Mouse (Mus musculus) adrenal gland, adult 18-20 months (tissue): ENCODE measurements at regions not wholly inside any gene's neighbourhood (a gene's known extent, or its start where the extent isn't known, plus 50 kb on each side); places are given as distances from the start of the nearest gene placed in this dataset.
A peak's percentile ranks its signal among the peaks of the same experiment; 100 is the strongest.

ENCODE experiments used
- DNase-seq, 2 experiments: peaks; one replicate each; pipeline ENCODE4 v3.0.0; 2021 to 2022; ENCODE audit warnings: low spot score in 2 of 2
- microRNA-seq, 2 experiments: library from miRNA; unstranded; fragments of <30 nt; microRNA quantifications; one replicate each; pipeline ENCODE4 v1.2.0; 2021; ENCODE audit warnings: borderline number of aligned reads in 2 of 2

- DNase-seq = no peak
Measured at GRCm38 (mm10) chr13:107107572-107107971, 85.6 kb upstream of the Kif2a start.

- DNase-seq = peak; percentile 28 to 41
Measured at GRCm38 (mm10) chr13:107105510-107105909, 83.6 kb upstream of the Kif2a start.

- DNase-seq = peak; percentile 87 to 88
Measured at GRCm38 (mm10) chr13:107101598-107101997, 79.7 kb upstream of the Kif2a start.

GRCm38 (mm10) chr13:107100852-107101325 is 79.0 kb upstream of the Kif2a start:
- DNase-seq = no peak

- no peak for DNase-seq
Measured at GRCm38 (mm10) chr13:107100116-107100515, 78.2 kb upstream of the Kif2a start.

GRCm38 (mm10) chr13:107097005-107097404 is 75.1 kb upstream of the Kif2a start:
- DNase-seq = no peak

GRCm38 (mm10) chr13:107094976-107095716 is 73.2 kb upstream of the Kif2a start:
- DNase-seq = no peak

GRCm38 (mm10) chr13:107094487-107094886 is 72.6 kb upstream of the Kif2a start:
- DNase-seq = no peak

GRCm38 (mm10) chr13:107093683-107094082 is 71.8 kb upstream of the Kif2a start:
- DNase-seq = no peak

- DNase-seq = no peak
Measured at GRCm38 (mm10) chr13:107088198-107088597, 66.3 kb upstream of the Kif2a start.

- DNase-seq = no peak
Measured at GRCm38 (mm10) chr13:107087355-107087754, 65.4 kb upstream of the Kif2a start.

GRCm38 (mm10) chr13:107078085-107078484 is 56.2 kb upstream of the Kif2a start:
- DNase-seq = no peak

GRCm38 (mm10) chr13:107074917-107075316 is 53.0 kb upstream of the Kif2a start:
- DNase-seq = no peak

GRCm38 (mm10) chr13:107073039-107073620 is 51.2 kb upstream of the Kif2a start:
- DNase-seq = peak in 1 of 2 experiments; percentile 15

- no peak for DNase-seq
Measured at GRCm38 (mm10) chr13:107072345-107073038, 50.6 kb upstream of the Kif2a start.

Small RNA genes in the stretch of these regions (microRNA-seq; reads per million reads assigned to microRNA genes)
- 0 reads per million in 2 experiments for gene Gm22118
